Mouse (Mus musculus) c-Kit-negative CD71-positive TER-119-positive erythroid progenitor cells, embryonic 14.5 days (primary cell): Measurements from ENCODE around the gene Lcn4.

Experiments
- DNase-seq: peaks from one replicate; pipeline ENCODE4 v3.0.0-alpha.2; 2013; ENCODE audit warnings: low read depth, low spot score

The Lcn4 gene

DNA sequence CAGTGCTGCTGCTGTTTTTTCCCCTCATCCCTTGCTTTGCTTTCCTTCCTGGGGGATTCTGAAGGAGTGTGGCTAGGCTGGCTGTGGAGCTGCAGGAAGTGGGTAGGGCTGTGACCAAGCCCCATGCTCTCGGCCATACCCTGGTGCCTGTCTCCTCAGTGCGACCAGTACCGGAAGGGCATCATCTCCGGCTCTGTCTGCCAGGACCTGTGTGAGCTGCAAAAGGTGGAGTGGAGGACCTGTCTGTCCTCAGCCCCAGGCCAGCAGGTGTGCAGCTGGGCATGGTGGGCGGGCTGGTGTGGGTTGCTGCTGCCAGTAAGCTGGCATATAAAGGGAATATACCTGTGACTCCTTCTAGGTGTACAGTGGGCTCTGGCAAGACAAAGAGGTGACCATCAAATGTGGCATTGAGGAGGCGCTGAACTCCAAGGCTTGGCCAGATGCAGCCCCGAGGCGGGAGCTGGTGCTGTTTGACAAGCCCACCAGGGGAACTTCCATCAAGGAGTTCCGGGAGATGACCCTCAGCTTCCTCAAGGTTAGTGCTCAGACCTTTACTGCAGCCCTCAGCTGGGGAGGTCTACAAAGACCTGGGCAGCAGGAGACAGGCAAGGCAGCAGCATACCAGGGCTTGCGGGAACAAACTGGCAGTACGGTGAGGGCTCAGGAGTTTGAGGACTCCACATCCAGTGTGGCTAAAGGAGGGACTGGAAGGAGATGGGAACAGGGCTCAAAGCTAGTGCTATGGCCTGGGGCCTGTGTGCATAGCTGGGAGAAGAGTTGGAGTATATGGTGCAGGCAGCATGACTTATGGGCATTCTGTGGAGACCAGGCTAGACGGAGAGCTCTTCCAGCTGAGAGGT, 36.2 kb downstream of the Lcn4 start:
- no peak for DNase-seq

DNA sequence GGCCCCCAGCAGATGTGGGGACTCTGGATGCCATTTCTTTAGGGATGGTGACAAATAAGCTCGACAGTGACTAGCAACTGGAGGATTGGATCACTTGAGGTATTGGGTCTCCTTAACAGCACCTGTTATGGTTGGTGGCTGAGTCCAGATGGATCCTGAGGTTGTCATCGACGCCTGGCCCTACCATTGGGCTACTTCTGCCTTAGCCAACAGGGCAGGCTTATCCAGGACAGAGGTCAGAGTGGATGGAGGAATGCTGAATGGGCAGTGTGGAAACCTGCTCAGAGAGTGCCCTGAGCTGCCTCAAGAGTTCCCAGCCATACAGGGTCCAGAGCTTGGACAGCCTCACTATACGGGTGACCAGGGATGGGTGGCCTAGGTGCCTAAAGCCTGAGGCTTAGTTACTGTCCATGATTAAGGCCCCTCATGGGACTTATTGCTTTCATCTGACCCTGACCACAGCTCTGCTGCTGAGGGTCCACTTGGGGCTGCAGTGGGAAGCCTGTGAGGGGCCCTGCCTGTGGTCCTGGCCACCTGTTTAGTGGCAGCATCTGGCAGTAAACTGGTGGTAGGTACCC, 37.0 kb downstream of the Lcn4 start:
- no peak for DNase-seq

DNA sequence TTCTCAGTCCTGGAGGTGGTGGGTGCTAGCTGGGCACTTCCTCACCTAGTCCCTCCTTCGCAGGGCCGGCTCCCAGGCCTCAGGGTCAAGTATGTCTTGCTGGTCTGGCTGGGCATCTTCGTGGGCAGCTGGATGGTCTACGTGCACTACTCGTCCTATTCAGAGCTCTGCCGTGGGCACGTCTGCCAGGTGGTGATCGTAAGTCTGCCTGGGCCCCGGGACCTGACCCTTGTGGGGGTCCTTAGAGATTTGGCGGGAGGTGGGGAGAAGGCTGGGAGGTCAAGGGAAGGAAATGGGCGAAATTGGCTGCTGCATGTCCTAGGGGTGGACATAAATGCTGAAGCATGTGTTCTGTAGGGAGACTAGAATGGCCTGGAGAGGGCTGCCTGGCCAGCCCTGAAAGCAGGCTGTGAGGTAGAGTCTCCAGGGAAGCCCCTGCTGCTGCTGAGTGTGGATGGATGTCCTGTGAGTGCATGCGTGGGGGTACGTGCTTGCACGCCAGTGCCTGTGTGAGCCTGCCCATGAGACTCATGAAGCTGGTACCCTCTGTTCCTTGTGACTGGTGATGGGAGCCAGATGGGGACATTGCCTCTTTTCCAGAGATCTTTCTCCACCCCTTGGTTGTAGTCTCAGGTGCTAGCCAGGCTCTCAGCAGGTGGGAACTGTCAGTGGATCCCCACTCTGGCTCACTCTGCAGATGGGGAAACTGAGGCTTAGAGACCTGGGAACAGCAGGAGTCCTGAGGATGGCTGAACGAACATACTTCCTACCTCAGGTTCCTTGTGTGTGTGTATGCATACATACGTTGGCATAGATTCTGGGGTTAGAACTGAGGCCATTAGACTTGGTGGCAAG, 38.3 kb downstream of the Lcn4 start:
- no peak for DNase-seq

DNA sequence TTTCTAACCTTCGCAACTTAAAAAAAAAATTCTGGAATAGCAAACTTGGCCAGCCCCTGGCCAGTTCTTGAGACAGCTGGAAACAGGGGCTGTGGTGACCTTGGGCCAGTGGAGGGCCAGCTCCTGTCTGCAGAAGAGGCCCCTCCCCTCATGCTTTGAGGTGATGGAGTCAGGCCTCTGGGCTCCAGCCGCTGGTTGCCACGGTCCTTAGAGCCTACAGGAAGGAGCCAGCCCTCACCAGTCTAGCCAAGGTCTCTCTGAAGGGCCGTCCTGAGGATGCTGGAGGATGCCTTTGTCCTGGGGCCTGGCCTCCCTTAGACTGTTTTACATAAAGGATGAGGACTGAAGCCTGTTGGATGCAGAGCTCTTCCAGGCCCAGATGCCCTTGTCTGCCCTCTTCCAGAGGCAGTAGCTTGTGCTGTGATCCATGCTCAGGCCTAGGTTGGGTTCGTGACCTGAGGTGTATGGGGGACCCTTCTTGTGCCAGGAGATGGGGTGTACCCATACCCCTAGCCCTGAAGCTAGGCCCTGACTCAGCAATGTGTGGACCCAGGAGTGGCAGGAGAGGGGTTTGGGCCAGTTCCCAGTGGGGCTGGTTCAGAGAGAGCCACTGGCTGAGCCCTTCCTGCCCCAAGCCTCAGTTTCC, 42.2 kb downstream of the Lcn4 start:
- DNase-seq, result no peak

DNA sequence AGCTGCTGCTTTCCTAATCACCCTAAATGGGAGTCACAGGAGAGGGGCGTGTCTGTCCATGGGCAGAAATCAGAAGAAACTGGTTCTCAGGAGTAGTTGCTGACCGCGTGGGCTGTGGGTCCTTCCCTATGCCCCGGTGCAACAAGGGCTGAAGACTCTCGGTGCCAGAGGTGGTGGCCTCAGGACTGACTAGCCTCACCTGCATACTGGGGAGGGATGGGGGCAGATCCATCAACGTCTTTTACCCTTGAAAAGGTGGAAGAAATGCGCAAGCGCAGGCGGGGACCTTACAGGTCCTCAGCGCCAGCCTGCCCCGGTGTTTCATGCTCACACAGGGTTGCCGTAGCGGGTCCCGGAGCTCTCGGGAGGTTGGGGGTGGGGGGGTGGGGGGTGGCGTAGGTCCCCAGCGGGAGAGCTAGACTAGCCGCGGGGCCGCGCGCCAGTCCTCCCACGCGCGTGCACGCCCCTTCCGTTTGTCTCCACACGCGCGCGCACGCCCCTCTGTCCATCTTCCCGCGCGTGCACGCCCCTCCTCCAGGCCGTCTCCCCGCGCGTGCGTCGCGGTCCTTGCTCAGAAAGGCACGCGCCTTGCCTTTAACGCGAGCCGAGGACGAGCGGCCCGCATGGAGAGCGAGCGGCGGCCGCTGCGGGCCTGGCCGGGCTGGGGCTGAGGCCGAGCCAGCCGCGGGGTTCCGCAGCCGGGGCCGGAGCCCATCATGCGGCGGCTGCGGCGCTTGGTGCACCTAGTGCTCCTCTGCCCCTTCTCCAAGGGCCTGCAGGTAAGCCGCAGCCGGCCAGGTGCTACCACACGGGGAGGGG, 43.0 kb downstream of the Lcn4 start, which contains the start of gene Fam69b:
Fam69b (plus strand) TSS at position 537 of the 819 bp plus-strand sequence.
- DNase-seq, result no peak

DNA sequence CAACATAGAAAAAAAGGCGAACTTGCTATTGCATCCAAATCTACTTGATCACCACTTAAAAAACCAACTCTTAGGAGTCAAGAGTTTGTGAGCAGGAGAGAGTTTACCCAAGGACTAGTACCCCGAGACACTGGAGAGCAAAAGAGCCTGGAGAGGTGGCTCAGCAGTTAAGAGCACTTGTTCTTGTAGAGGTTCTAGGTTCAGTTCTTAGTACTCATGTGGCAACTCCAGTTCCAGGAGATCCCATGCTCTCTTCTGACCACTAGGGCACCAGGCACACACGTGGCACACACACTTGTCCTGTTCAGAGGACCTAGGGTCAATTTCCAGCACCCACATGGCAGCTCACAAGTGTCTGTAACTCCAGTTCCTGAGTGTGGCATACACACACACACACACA, 45.0 kb downstream of the Lcn4 start:
- no peak for DNase-seq

DNA sequence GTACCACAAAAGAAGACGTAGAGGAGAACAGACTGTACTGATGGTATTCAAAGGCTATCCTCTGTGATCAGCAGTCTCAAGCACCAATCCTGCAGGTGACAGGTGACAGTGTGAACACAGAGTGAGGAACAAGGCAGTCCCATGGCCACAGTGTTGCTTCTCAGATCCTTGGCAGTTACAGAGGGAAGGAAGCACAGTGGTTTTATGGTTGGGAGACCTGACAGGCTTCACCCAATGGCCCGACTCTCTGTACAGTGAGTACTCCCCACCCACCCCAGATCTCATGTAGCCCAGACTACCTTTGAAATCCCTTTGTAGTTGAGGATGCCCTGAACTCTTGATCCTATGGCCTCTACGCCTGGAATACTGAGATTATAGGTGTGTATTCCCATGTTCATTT, 45.7 kb downstream of the Lcn4 start:
- no peak for DNase-seq

DNA sequence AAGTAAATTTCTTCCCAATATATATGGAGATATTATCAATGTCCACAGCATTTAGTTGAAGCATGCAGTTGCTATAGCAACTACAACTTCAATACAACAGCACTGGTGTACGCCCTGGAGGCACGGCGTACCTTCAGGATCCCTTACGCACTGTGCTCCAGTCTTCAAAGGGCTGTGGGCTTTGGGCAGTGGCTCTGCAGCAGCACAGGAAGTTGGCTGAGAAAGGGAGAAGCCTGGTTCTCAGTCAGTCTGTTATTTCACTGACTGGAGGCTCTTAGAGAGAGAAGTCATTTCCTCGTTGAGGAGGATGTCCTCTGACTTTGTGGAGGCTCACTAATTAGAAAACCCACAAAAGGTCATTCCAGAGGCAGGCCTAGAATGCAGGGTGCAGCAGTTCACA, 48.1 kb downstream of the Lcn4 start:
- DNase-seq, result no peak

DNA sequence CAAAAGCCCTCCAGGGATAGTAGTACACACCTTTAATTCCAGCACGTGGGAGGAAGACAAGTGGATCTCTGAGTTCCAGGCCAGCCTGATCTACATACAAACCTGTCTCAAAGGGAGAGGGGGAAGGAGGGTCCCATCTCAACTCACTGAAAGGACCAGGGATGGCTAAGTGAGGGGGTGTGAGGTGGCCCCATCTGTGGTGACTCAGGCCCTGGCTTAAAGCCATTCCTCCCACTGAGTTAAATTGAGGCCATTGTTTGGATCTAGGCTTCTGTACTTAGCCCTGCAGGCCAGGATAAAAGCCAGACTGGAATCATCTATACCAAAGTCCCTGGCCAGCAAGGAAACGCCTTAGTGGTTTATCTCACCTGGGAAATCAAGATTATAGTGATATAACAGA, 49.8 kb downstream of the Lcn4 start:
- DNase-seq, result no peak

DNA sequence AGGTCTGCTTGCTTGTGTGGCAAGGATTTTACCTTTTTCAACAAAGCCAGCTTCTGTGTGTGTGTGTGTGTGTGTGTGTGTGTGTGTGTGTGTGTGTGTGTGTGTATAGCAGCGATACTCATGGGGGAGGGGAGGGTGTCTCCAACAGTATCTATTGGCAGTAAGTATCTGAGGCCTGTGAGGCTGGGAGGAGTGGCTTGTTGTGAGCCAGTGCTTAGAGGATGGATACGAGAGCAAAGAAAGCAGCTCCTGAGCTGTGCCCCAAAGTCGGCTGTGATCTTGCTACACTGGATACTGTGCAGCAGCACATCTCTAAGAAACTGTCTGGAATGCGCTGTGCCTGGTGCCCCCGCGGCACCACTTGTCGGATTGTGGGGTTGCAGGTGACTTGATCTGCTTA, 53.2 kb downstream of the Lcn4 start:
- DNase-seq, result no peak
